Mouse (Mus musculus) limb, embryonic 15.5 days (tissue): ENCODE data around the gene Nap1l1. TPM values are rescaled to one million over a fixed set of nuclear protein-coding genes. Genes with fewer than 3 reads are reported as not detected.

Experiments used
- ATAC-seq: fragments of 200-750 bp; cut with Nextera tagmentation; 2 replicates; pipeline ENCODE4 v1.8.0; 2017; ENCODE audit warnings: low read depth, moderate TSS enrichment; ENCODE audit not compliant: insufficient number of reproducible peaks, low FRiP score, low TSS enrichment
- H3K27ac ChIP-seq: fragments of 300-500 bp; sonication (generic); 2 replicates; pipeline ENCODE4 v1.5.1; 2015; ENCODE audit warnings: moderate library complexity, mild to moderate bottlenecking, inconsistent platforms
- H3K27me3 ChIP-seq: fragments of 300-500 bp; sonication (generic); 2 replicates; pipeline ENCODE4 v1.6.1; 2015; ENCODE audit warnings: inconsistent platforms
- H3K36me3 ChIP-seq: fragments of 300-500 bp; sonication (generic); 2 replicates; pipeline ENCODE4 v1.6.1; 2015; ENCODE audit warnings: inconsistent platforms
- H3K4me1 ChIP-seq: fragments of 300-500 bp; sonication (generic); 2 replicates; pipeline ENCODE4 v1.6.1; 2015; ENCODE audit warnings: inconsistent platforms
- H3K4me2 ChIP-seq: fragments of 300-500 bp; sonication (generic); 2 replicates; pipeline ENCODE4 v1.6.1; 2015; ENCODE audit warnings: mild to moderate bottlenecking, inconsistent platforms
- H3K4me3 ChIP-seq: fragments of 300-500 bp; sonication (generic); 2 replicates; pipeline ENCODE4 v1.5.1; 2015; ENCODE audit warnings: mild to moderate bottlenecking, inconsistent platforms
- H3K9ac ChIP-seq: fragments of 300-500 bp; sonication (generic); 2 replicates; pipeline ENCODE4 v1.6.1; 2015; ENCODE audit warnings: inconsistent platforms
- H3K9me3 ChIP-seq: fragments of 300-500 bp; sonication (generic); 2 replicates; pipeline ENCODE4 v1.6.1; 2016; ENCODE audit warnings: inconsistent platforms
- WGBS: fragments of 180-500 bp; shearing (Covaris S2); methylation state at CpG from one replicate; pipeline ENCODE4 v1.1.7; 2015; 5-methylcytosine and 5-hydroxymethylcytosine counted together
- polyA plus RNA-seq: library from polyadenylated mRNA; unstranded; fragments of >200 nt; fragmentation: Nextera tagmentation; extraction: Ambion mirVana; gene quantifications from 2 replicates; pipeline ENCODE4 v1.2.1, GENCODE M21; 2015

The Nap1l1 gene
- polyA plus RNA-seq, 1 experiment from 2014 or later: 213 TPM

DNA sequence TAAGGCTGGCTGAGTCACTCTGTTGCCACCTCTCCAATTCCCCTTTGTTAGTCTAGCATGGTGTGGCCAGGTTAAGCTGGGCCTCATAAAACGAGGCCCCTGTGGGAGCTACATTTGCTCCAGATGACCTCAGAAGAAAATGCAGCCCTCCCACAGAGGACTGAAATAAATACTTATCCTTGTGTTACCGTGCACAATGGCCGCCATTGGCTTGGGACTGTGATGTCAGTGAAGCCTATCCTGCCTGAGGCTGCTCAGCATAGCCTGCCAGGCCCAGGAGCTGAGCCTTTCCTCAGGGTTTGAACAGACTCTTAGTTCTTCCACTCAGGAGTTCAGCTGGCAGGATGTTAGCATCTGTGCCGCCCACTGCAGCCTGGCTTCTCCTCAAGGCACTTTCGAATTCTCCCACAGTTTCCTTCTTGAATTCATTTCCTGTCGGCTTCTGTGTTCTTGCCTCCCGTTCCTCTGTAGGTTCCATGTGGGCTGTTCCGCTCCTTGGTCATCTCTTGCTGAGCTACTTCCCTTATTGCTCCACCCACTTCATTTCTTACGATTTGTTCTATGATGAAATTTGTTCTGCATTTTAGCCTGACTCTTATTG, 66.8 kb downstream of the Nap1l1 start:
- no peaks in the 10 kb centered on the region for H3K9me3 ChIP-seq
- peaks cover 36% of the 10 kb centered on the region for H3K4me1 ChIP-seq
- no peak overlapping the region for H3K4me3 ChIP-seq
- peak; percentile 76 for ATAC-seq
- H3K27me3 ChIP-seq: no peaks in the 10 kb centered on the region
- no peaks in the 10 kb centered on the region for H3K36me3 ChIP-seq
- 0 out of 2 replicates have a peak overlapping the region, but pooled peaks have one; percentile 8 for H3K4me2 ChIP-seq
- peak overlapping the region; percentile 82 for H3K27ac ChIP-seq
- no peak overlapping the region for H3K9ac ChIP-seq
- 15% methylated on average over 9 of the region's 9 CpGs for WGBS

DNA sequence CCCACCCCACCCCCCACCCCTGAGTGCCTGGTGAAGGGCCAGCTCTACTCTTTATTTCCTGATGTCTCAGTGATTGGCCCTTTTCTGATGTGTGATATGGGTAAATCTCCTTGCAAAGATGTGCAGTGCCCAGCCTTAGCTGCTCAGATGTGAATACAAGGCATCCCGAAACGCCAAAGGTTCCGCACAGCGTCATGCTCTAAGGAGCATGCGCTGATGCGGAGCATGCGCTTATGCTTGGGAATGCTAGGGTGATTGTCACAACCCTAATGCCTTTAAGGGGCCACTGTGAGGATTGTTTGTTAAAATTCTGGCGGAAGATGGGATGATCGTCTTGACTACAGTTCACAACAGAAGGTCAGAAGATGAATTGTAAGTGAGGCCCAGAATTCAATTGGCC, 67.7 kb downstream of the Nap1l1 start:
- no peak for ATAC-seq
- Histone ChIP-seq H3K36me3 (no peaks in the 10 kb centered on the region), H3K9ac (no peak overlapping the region), H3K27ac (no peak overlapping the region; the same call in 1 of the 2 replicates), H3K4me2 (no peak overlapping the region), H3K9me3 (no peaks in the 10 kb centered on the region), H3K4me3 (no peak overlapping the region), H3K4me1 (peaks cover 36% of the 10 kb centered on the region), H3K27me3 (no peaks in the 10 kb centered on the region)
- 91% methylated on average over 9 of the region's 9 CpGs for WGBS

DNA sequence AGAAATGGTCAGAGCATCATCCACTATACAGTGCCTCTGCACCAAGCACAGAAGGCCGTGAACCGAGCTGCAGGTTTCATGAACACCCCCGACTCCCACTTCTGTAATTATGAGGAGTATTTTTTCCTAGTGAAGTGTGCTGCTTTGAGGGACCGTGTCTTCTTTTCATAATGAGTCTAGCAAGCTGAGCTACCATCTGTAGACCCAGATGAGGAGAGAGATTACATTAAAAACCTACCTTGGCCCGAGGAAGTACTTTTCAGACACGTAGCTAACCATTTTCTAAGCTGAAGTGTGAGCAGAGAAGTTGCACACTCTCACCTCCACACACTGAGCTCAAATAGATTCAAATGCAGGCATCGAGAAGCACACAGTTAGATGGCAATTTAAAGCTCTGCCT, 70.1 kb downstream of the Nap1l1 start:
- H3K4me1 ChIP-seq: peaks cover 35% of the 10 kb centered on the region
- H3K27me3 ChIP-seq: no peaks in the 10 kb centered on the region
- 75% methylated on average over 7 of the region's 7 CpGs for WGBS
- H3K36me3 ChIP-seq: no peaks in the 10 kb centered on the region
- H3K9ac ChIP-seq: no peak overlapping the region
- no peaks in the 10 kb centered on the region for H3K9me3 ChIP-seq
- H3K27ac ChIP-seq: no peak overlapping the region
- H3K4me2 ChIP-seq: no peak overlapping the region
- no peak for ATAC-seq
- H3K4me3 ChIP-seq: no peak overlapping the region

GRCm38 (mm10) chr10:111543781-111544260, 70.8 kb downstream of the Nap1l1 start:
- Histone ChIP-seq H3K27ac (no peak overlapping the region), H3K9me3 (no peaks in the 10 kb centered on the region), H3K9ac (no peak overlapping the region), H3K4me1 (peaks cover 28% of the 10 kb centered on the region), H3K27me3 (no peaks in the 10 kb centered on the region), H3K36me3 (no peaks in the 10 kb centered on the region), H3K4me3 (no peak overlapping the region), H3K4me2 (no peak overlapping the region)
- ATAC-seq: no peak
- 42% methylated on average over 7 of the region's 7 CpGs for WGBS

GRCm38 (mm10) chr10:111544311-111544710, 71.3 kb downstream of the Nap1l1 start:
- WGBS: 75% methylated on average over 4 of the region's 4 CpGs
- H3K4me1 ChIP-seq: peaks cover 23% of the 10 kb centered on the region
- ATAC-seq: no peak
- no peak overlapping the region for H3K27ac ChIP-seq
- H3K36me3 ChIP-seq: no peaks in the 10 kb centered on the region
- no peak overlapping the region for H3K4me3 ChIP-seq
- no peaks in the 10 kb centered on the region for H3K27me3 ChIP-seq
- no peak overlapping the region for H3K9ac ChIP-seq
- no peak overlapping the region for H3K4me2 ChIP-seq
- no peaks in the 10 kb centered on the region for H3K9me3 ChIP-seq

GRCm38 (mm10) chr10:111545648-111546047, 72.6 kb downstream of the Nap1l1 start:
- Histone ChIP-seq H3K27me3 (no peaks in the 10 kb centered on the region), H3K27ac (no peak overlapping the region), H3K36me3 (no peaks in the 10 kb centered on the region), H3K4me2 (no peak overlapping the region), H3K4me3 (no peak overlapping the region), H3K9ac (no peak overlapping the region), H3K4me1 (peaks cover 18% of the 10 kb centered on the region), H3K9me3 (no peaks in the 10 kb centered on the region)
- 66% methylated on average over 4 of the region's 4 CpGs for WGBS
- no peak for ATAC-seq

Other genes starting within 250 kb of the Nap1l1 start
- gene Bbs10, start 174.5 kb upstream of the Nap1l1 start, polyA plus RNA-seq: 4.0 TPM in 2 replicates
- gene Phlda1, start 33.1 kb downstream of the Nap1l1 start, polyA plus RNA-seq: 32.1 and 33.4 TPM in 2 replicates